Mouse (Mus musculus) embryonic facial prominence, embryonic 14.5 days (tissue): ENCODE results near the gene Tcp11l2. TPM values are rescaled to one million over a fixed set of nuclear protein-coding genes. Genes with fewer than 3 reads are reported as not detected.

Experiments
- ATAC-seq: fragments of 200-750 bp; cut with Nextera tagmentation; 2 replicates; pipeline ENCODE4 v1.8.0; 2017; ENCODE audit warnings: low read depth, moderate number of reproducible peaks, moderate TSS enrichment
- DNase-seq: peaks from one replicate; pipeline ENCODE4 v3.0.0-alpha.2; 2015; ENCODE audit warnings: low spot score
- H3K27ac ChIP-seq: fragments of 300-500 bp; sonication (generic); replicated peaks from 2 replicates; pipeline ENCODE4 v1.5.1; 2014; ENCODE audit warnings: low read depth, mild to moderate bottlenecking, low read length, moderate library complexity
- H3K27me3 ChIP-seq: fragments of 300-500 bp; sonication (generic); replicated peaks from 2 replicates; pipeline ENCODE4 v1.6.1; 2014; ENCODE audit warnings: low read length; ENCODE audit not compliant: control insufficient read depth, insufficient read depth
- H3K36me3 ChIP-seq: fragments of 300-500 bp; sonication (generic); 2 replicates; pipeline ENCODE4 v1.6.1; 2014; ENCODE audit warnings: low read length, mixed read lengths; ENCODE audit not compliant: control insufficient read depth, insufficient read depth
- H3K4me1 ChIP-seq: fragments of 300-500 bp; sonication (generic); 2 replicates; pipeline ENCODE4 v1.6.1; 2014; ENCODE audit warnings: antibody characterized with exemption, low read length; ENCODE audit not compliant: control insufficient read depth, insufficient read depth
- H3K4me2 ChIP-seq: fragments of 300-500 bp; sonication (generic); 2 replicates; pipeline ENCODE4 v1.6.1; 2014; ENCODE audit warnings: low read depth, mild to moderate bottlenecking, low read length, moderate library complexity, mixed read lengths
- H3K4me3 ChIP-seq: fragments of 300-500 bp; sonication (generic); 2 replicates; pipeline ENCODE4 v1.5.1; 2014; ENCODE audit warnings: low read depth, mild to moderate bottlenecking, low read length
- H3K9ac ChIP-seq: fragments of 300-500 bp; sonication (generic); 2 replicates; pipeline ENCODE4 v1.6.1; 2014; ENCODE audit warnings: low read depth, mild to moderate bottlenecking, low read length, moderate library complexity, mixed read lengths
- H3K9me3 ChIP-seq: fragments of 300-500 bp; sonication (generic); 2 replicates; pipeline ENCODE4 v1.6.1; 2016; ENCODE audit warnings: low read length; ENCODE audit not compliant: control insufficient read depth
- WGBS: fragments of 180-500 bp; shearing (Covaris S2); extraction: QIAGEN DNeasy Blood & Tissue Kit; methylation state at CpG from one replicate; pipeline ENCODE4 v1.1.7; 2014; 5-methylcytosine and 5-hydroxymethylcytosine counted together
- polyA plus RNA-seq: library from polyadenylated mRNA; unstranded; fragments of >200 nt; fragmentation: Nextera tagmentation; extraction: Ambion mirVana; gene quantifications from 2 replicates; pipeline ENCODE4 v1.2.1, GENCODE M21; 2014

Gene Tcp11l2
- polyA plus RNA-seq, 1 experiment from 2014 or later, result 20.3 TPM

DNA sequence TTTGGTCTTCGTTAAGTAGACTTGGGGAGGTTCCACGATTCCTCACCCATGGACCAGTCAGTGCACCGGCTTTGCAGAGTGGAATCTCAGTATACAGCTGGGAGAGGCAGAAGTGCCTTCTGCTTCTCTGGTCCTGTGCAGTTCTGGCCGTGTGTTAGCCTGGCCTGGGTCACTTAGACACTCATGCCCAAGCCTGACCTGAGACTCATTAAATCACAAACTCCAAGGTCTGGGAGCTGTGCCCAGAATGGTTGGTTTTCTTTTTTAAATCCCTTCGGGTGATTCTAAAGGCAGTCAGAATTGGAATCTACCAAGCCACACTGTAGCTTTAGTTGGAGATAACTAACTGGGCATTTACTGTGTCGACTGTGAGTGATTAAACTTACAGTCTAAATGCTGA is 23.7 kb downstream of the Tcp11l2 start:
- 0 out of 2 replicates have a peak, but pooled peaks cover 3% of the 10 kb centered on the region for H3K36me3 ChIP-seq

DNA sequence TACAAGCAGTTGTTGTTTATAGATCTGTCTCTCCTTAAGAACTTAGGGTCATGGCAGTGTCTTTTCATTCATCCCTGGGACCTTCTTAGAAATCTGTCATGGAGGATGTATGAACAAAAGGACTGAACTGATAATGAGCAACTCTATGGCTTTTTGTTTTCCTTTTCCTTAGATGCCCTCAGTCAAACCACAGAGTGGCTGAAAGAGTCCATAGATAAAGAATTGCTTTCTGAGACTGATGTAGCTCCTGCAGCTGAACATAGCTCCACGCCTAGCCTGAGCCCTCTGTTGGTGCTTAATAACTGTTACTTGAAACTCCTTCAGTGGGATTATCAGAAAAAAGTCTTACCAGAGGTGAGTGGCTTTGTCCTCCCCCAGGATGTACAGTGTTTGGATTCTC is 27.9 kb downstream of the Tcp11l2 start:
- no peaks in the 10 kb centered on the region for H3K9me3 ChIP-seq
- no peak overlapping the region for H3K27ac ChIP-seq
- no peaks in the 10 kb centered on the region for H3K27me3 ChIP-seq
- ATAC-seq, result no peak
- no peak overlapping the region for H3K4me2 ChIP-seq
- H3K4me3 ChIP-seq, result no peak overlapping the region
- H3K4me1 ChIP-seq, result no peaks in the 10 kb centered on the region
- 0 out of 2 replicates have a peak, but pooled peaks cover 6% of the 10 kb centered on the region for H3K36me3 ChIP-seq
- WGBS, result 60% methylated on average over 1 of the region's 1 CpGs
- H3K9ac ChIP-seq, result no peak overlapping the region
- no peak for DNase-seq

More for the DNA sequence above, 23.7 kb downstream of the Tcp11l2 start:
- no peaks in the 10 kb centered on the region for H3K27me3 ChIP-seq
- no peak overlapping the region for H3K4me2 ChIP-seq
- H3K9me3 ChIP-seq, result no peaks in the 10 kb centered on the region
- H3K27ac ChIP-seq, result no peak overlapping the region
- ATAC-seq, result no peak
- H3K4me1 ChIP-seq, result no peaks in the 10 kb centered on the region
- 83% methylated on average over 6 of the region's 6 CpGs for WGBS
- H3K9ac ChIP-seq, result no peak overlapping the region
- no peak overlapping the region for H3K4me3 ChIP-seq
- no peak for DNase-seq

DNA sequence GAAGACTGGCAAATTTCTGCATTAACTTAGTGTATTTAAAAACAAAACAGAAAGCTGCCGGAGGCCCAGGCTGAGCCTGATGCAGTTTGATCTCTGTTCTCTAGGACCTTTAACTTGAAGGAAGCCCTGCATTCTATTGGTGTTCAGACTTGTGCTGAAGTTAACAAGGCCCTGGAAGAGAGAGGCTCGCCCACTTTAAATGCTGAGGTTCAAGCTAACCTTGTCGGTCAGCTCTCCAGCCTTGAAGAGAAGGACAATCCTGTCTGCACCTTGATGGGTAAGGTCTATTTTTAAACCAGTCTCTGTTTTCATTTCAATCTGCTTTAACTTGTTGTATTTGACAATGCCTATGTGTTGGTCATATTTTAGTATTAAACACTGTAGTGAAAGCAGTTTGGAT is 31.9 kb downstream of the Tcp11l2 start:
- Histone ChIP-seq H3K27me3 (no peaks in the 10 kb centered on the region), H3K4me3 (no peak overlapping the region), H3K4me2 (no peak overlapping the region), H3K36me3 (0 out of 2 replicates have a peak, but pooled peaks cover 3% of the 10 kb centered on the region), H3K9ac (no peak overlapping the region), H3K27ac (no peak overlapping the region), H3K4me1 (no peaks in the 10 kb centered on the region), H3K9me3 (no peaks in the 10 kb centered on the region)
- ATAC-seq (no peak), DNase-seq (no peak)
- 75% methylated on average over 3 of the region's 3 CpGs for WGBS

- Histone ChIP-seq H3K9ac (no peak overlapping the region), H3K36me3 (0 out of 2 replicates have a peak, but pooled peaks cover 3% of the 10 kb centered on the region), H3K27me3 (no peaks in the 10 kb centered on the region), H3K4me3 (no peak overlapping the region), H3K4me2 (no peak overlapping the region), H3K27ac (no peak overlapping the region), H3K9me3 (no peaks in the 10 kb centered on the region), H3K4me1 (no peaks in the 10 kb centered on the region)
- 40% methylated on average over 4 of the region's 4 CpGs for WGBS
- no peak for DNase-seq
- 0 out of 2 replicates have a peak, but pooled peaks have one; percentile 30 for ATAC-seq
Observed at GRCm38 (mm10) chr10:84610324-84610723, 33.9 kb downstream of the Tcp11l2 start.

GRCm38 (mm10) chr10:84610783-84611182 is 34.4 kb downstream of the Tcp11l2 start:
- 58% methylated on average over 3 of the region's 3 CpGs for WGBS
- no peak overlapping the region for H3K4me3 ChIP-seq
- H3K36me3 ChIP-seq, result 0 out of 2 replicates have a peak, but pooled peaks cover 3% of the 10 kb centered on the region
- ATAC-seq, result no peak
- no peak for DNase-seq
- no peaks in the 10 kb centered on the region for H3K27me3 ChIP-seq
- no peaks in the 10 kb centered on the region for H3K9me3 ChIP-seq
- H3K9ac ChIP-seq, result no peak overlapping the region
- H3K27ac ChIP-seq, result no peak overlapping the region
- H3K4me1 ChIP-seq, result no peaks in the 10 kb centered on the region
- H3K4me2 ChIP-seq, result no peak overlapping the region

DNA sequence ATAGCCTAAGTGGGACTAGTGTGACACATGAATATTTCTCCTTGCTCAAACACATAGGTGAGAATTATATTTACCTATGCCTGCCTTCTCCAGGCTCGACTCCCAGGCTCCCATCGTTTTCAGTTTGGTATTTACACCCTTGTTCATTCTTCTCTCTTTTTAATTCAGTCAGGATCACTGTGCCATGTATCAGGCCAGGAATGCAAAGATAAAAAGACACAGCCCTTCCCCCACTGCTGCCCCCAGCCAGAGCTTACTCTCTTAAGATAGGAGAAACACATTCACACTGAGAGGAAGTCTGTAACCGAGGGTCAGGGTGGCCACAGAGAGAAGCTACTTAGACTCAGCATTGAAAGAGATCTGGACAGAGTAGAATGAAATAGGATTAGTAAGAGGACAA is 35.2 kb downstream of the Tcp11l2 start:
- 61% methylated on average over 3 of the region's 3 CpGs for WGBS
- no peak for ATAC-seq
- no peak for DNase-seq
- H3K36me3 ChIP-seq, result no peaks in the 10 kb centered on the region
- H3K9me3 ChIP-seq, result no peaks in the 10 kb centered on the region
- H3K9ac ChIP-seq, result no peak overlapping the region
- no peak overlapping the region for H3K4me2 ChIP-seq
- no peak overlapping the region for H3K27ac ChIP-seq
- no peak overlapping the region for H3K4me3 ChIP-seq
- H3K4me1 ChIP-seq, result no peaks in the 10 kb centered on the region
- no peaks in the 10 kb centered on the region for H3K27me3 ChIP-seq

GRCm38 (mm10) chr10:84612281-84612680 is 35.9 kb downstream of the Tcp11l2 start:
- no peak for DNase-seq
- Histone ChIP-seq H3K27me3 (no peaks in the 10 kb centered on the region), H3K27ac (no peak overlapping the region), H3K4me1 (no peaks in the 10 kb centered on the region), H3K9me3 (no peaks in the 10 kb centered on the region), H3K4me3 (no peak overlapping the region), H3K9ac (no peak overlapping the region), H3K36me3 (no peaks in the 10 kb centered on the region), H3K4me2 (no peak overlapping the region)
- 80% methylated on average over 2 of the region's 2 CpGs for WGBS
- no peak for ATAC-seq

DNA sequence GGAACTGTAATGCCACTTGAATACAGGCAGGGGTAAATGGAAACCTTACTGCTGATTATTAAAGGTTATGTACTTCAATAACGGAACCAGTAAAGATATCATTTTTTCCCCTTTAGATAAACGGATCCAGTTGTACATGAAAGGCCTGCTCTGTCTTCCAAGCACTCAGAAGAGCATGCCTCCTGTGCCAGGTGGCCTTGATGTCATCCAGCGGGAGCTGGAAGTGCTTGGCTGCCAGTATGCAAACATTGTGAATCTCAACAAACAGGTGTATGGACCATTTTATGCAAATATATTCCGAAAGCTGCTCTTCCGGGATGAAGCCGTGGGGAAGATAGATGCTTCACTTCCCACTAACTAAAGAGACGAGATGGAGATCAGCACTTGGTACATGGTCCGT is 36.9 kb downstream of the Tcp11l2 start:
- 79% methylated on average over 8 of the region's 8 CpGs for WGBS
- Histone ChIP-seq H3K9me3 (no peaks in the 10 kb centered on the region), H3K4me2 (no peak overlapping the region), H3K27me3 (no peaks in the 10 kb centered on the region), H3K36me3 (no peaks in the 10 kb centered on the region), H3K4me3 (no peak overlapping the region), H3K27ac (no peak overlapping the region), H3K9ac (no peak overlapping the region), H3K4me1 (no peaks in the 10 kb centered on the region)
- no peak for ATAC-seq
- DNase-seq, result no peak

DNA sequence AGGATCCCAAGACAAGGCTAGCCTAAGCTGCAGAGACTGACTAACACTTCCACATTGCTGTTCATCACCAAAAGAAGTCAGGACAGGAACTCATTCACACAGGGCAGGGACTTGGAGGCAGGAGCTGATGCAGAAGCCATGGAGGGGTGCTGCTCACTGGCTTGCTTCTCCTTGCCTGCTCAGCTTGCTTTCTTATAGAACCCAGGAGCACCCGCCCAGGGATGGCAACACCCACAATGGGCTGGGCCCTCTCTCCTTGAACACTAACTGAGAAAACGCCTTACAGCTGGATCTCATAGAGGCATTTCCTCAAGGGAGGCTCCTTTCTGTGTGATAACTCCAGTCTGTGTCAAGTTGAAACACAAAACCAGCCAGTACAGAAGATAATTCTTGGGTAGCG is 38.6 kb downstream of the Tcp11l2 start:
- no peak for ATAC-seq
- no peak for DNase-seq
- H3K27me3 ChIP-seq, result no peaks in the 10 kb centered on the region
- H3K9me3 ChIP-seq, result no peaks in the 10 kb centered on the region
- H3K36me3 ChIP-seq, result no peaks in the 10 kb centered on the region
- H3K4me2 ChIP-seq, result no peak overlapping the region
- WGBS, result 57% methylated on average over 3 of the region's 3 CpGs
- H3K27ac ChIP-seq, result no peak overlapping the region
- H3K4me1 ChIP-seq, result no peaks in the 10 kb centered on the region
- H3K9ac ChIP-seq, result no peak overlapping the region
- H3K4me3 ChIP-seq, result no peak overlapping the region
